Mouse (Mus musculus): ENCODE results near the gene Poln. TPM values are rescaled to one million over a fixed set of nuclear protein-coding genes. Genes with fewer than 3 reads are reported as not detected.

Gene Poln
- polyA plus RNA-seq, 1 experiment: not detected

DNA sequence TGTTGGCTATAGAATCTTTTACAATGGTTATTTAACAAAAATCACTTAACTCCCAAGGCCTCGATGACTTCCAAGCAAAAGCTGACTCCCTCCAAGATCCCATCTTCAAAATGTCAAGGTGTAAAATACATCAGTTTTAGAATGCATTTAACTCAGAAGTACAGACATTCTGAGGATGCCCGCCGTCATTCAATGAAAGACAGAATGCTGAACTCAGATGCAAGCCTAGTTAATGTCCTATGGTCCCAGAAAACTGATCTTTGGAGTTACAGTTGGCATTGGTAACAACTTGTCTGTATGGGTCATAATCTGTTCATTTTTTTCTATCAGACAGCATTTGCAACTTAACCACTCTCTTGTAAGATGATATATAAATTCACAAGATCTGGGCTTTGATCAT lies 706 bp upstream of the Poln start:
- WGBS: 73% methylated on average over 3 of the region's 3 CpGs
- TF ChIP-seq POLR2A (IDR thresholded peaks at IDR 0.05; ENCODE audit: insufficient read depth, low read depth, low read length) (no peak), CTCF (IDR thresholded peaks at IDR 0.05; ENCODE audit: insufficient read depth, low read depth, low read length) (no peak)
- peaks cover 8% of the 10 kb centered on the region for H3K4me1 ChIP-seq (ENCODE audit: control insufficient read depth, insufficient read depth, low read length)
- peak overlapping the region; percentile 87; the same call in 1 of the 2 replicates for H3K4me3 ChIP-seq (ENCODE audit: insufficient read depth, low read depth, low read length)
- H3K27ac ChIP-seq (ENCODE audit: insufficient read depth, low read depth, low read length): peak overlapping the region; percentile 84

DNA sequence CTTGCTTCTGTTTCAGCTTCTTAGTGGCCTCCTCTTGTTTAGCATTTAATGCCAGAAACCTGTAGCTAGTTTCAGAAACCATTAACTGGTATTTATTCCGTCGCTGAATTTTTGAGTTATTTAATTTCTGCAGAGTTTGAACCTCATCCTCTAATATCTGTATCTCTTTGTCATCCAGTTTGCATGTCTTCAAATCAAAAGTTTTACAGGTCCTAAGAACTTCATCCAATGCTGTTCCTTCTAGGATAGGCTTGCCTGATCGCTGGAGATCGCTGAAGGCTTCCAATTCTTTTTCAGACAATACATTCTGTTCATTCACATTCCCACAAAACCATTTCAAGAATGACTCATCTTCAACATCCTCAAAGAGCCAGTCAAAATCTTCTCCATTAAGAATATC lies 1.4 kb downstream of the Poln start:
- 78% methylated on average over 4 of the region's 4 CpGs for WGBS
- Histone ChIP-seq H3K4me1 (ENCODE audit: control insufficient read depth, insufficient read depth, low read length) (peaks cover 8% of the 10 kb centered on the region), H3K27ac (ENCODE audit: insufficient read depth, low read depth, low read length) (no peak overlapping the region), H3K4me3 (ENCODE audit: insufficient read depth, low read depth, low read length) (no peak overlapping the region)
- TF ChIP-seq POLR2A (IDR thresholded peaks at IDR 0.05; ENCODE audit: insufficient read depth, low read depth, low read length) (no peak), CTCF (IDR thresholded peaks at IDR 0.05; ENCODE audit: insufficient read depth, low read depth, low read length) (no peak)

DNA sequence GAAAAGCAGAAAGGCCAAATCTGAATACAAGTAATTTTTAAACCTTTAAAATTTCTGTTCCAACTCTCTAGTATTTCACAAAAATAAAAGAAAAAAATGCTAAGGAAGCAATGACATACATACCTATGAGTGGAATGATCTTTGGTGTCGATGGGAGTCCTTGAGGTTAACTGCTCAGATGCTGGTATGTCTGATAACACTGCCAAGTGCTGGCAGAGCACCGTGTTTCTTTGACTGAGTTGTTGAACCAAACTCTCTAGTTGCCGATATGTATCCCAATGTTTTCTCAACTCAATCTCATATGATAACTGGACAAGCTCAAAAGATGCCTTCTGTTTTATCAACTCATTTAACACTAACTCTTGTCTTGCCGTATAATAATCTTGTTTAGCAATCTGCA lies 3.5 kb downstream of the Poln start:
- 55% methylated on average over 4 of the region's 4 CpGs for WGBS
- peaks cover 3% of the 10 kb centered on the region; the same call in 1 of the 2 replicates for H3K4me1 ChIP-seq (ENCODE audit: control insufficient read depth, insufficient read depth, low read length)
- TF ChIP-seq CTCF (IDR thresholded peaks at IDR 0.05; ENCODE audit: insufficient read depth, low read depth, low read length) (no peak), POLR2A (IDR thresholded peaks at IDR 0.05; ENCODE audit: insufficient read depth, low read depth, low read length) (no peak)
- no peak overlapping the region for H3K27ac ChIP-seq (ENCODE audit: insufficient read depth, low read depth, low read length)
- no peak overlapping the region for H3K4me3 ChIP-seq (ENCODE audit: insufficient read depth, low read depth, low read length)

DNA sequence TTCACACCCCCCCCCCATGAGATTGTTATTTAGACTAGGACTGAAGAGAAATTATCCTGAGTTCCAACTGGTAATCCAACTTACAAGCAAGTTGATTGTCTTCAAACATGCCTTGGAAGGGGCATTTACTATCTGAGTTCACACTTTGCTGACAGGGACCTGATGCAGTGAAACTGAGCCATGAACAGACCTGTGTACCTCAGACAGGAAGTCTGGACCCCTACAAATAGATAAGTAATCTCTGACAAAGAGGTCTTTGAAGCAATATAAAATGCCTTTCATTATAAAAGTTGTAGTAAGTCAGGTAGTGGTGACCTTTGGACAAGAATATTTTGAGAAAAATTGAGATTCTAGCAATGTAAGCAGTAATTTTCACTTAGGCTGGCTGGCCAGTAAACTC lies 20.8 kb downstream of the Poln start:
- TF ChIP-seq CTCF (IDR thresholded peaks at IDR 0.05; ENCODE audit: insufficient read depth, low read depth, low read length) (no peak), POLR2A (IDR thresholded peaks at IDR 0.05; ENCODE audit: insufficient read depth, low read depth, low read length) (no peak)

DNA sequence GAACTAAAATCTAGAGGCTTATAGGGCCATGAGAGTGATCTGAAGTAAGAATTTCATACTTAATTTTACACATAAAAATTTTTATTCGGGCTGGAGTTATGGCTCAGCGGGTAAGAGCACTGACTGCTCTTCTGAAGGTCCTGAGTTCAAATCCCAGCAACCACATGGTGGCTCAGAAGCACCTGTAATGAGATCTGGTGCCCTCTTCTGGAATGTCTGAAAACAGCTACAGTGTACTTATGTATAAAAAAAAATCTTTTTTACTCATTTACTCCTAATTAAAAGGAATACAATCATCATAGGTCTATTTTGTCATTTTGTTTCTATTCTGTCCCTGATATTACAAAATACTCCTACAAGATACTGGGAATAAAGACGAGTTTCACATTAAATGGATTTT lies 21.7 kb downstream of the Poln start:
- WGBS: 95% methylated on average over 3 of the region's 3 CpGs
- H3K27ac ChIP-seq (ENCODE audit: insufficient read depth, low read depth, low read length): no peak overlapping the region
- TF ChIP-seq POLR2A (IDR thresholded peaks at IDR 0.05; ENCODE audit: insufficient read depth, low read depth, low read length) (no peak), CTCF (IDR thresholded peaks at IDR 0.05; ENCODE audit: insufficient read depth, low read depth, low read length) (no peak)
- no peak overlapping the region for H3K4me3 ChIP-seq (ENCODE audit: insufficient read depth, low read depth, low read length)
- H3K4me1 ChIP-seq (ENCODE audit: control insufficient read depth, insufficient read depth, low read length): no peaks in the 10 kb centered on the region

More for the DNA sequence above, 20.8 kb downstream of the Poln start:
- Histone ChIP-seq H3K4me1 (ENCODE audit: control insufficient read depth, insufficient read depth, low read length) (no peaks in the 10 kb centered on the region), H3K27ac (ENCODE audit: insufficient read depth, low read depth, low read length) (no peak overlapping the region), H3K4me3 (ENCODE audit: insufficient read depth, low read depth, low read length) (no peak overlapping the region)

DNA sequence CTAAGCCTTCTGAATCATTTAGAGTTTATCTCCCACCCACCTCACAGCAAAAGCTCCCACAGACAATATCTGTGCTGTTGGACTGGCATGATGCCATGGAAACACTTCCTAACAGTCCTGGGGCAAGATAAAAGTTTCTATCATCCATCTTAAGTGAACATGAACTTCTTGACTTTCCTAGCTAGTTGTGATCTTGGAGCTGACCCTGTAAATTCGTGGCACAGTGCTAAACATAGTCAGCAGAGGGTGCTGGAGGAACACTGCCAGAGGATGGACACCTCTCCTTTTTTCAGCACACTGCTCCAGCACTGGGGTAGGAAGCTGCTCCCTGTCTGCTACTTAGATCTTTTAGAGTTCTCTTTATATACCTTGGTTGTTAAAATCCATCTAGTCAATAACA lies 29.5 kb downstream of the Poln start:
- Histone ChIP-seq H3K27ac (ENCODE audit: insufficient read depth, low read depth, low read length) (no peak overlapping the region), H3K4me1 (ENCODE audit: control insufficient read depth, insufficient read depth, low read length) (no peaks in the 10 kb centered on the region), H3K4me3 (ENCODE audit: insufficient read depth, low read depth, low read length) (no peak overlapping the region)
- 13% methylated on average over 1 of the region's 1 CpGs for WGBS
- TF ChIP-seq POLR2A (IDR thresholded peaks at IDR 0.05; ENCODE audit: insufficient read depth, low read depth, low read length) (no peak), CTCF (IDR thresholded peaks at IDR 0.05; ENCODE audit: insufficient read depth, low read depth, low read length) (no peak)

DNA sequence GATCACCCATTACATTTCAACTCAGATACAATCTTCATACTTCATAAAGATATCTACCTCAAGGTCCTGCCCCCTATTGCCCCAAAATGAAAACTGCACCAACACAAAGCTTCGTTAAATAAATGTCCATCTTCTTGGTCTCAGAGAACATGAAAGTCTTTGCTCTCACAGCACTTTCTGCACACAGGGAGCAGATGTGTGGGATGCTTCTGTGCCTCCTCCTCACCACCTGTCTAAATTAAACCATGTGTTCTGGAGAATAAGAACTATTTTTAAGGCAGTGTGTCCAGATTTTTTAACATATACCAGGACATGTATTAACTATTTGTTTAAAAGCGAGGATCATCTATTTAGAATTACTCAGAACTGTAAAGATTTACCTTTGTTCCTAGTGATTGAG lies 36.5 kb downstream of the Poln start:
- TF ChIP-seq POLR2A (IDR thresholded peaks at IDR 0.05; ENCODE audit: insufficient read depth, low read depth, low read length): no peak
- Histone ChIP-seq H3K4me3 (ENCODE audit: insufficient read depth, low read depth, low read length) (no peak overlapping the region), H3K4me1 (ENCODE audit: control insufficient read depth, insufficient read depth, low read length) (no peaks in the 10 kb centered on the region), H3K27ac (ENCODE audit: insufficient read depth, low read depth, low read length) (no peak overlapping the region)
- WGBS: 74% methylated on average over 2 of the region's 2 CpGs

DNA sequence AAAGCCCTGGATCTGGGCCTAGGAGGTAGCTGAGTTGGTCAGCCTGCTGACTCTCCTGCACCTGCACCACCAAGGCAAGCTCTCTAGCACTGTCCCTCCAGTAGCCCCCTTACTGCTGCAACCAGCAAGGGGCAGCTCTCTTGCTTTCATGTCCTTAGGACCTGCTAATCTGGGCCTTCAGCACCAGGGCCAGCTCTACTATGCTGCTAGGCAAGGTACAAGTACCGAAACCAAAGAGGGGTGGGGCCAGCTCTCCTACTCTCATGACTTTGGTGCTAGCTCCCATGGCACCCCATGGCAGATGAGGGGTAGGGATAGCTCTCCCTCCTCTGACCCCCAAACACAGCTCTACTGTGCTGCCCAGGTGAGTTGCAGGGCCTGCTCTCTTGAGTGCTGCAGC lies 45.1 kb downstream of the Poln start:
- no peak overlapping the region for H3K4me3 ChIP-seq (ENCODE audit: insufficient read depth, low read depth, low read length)
- H3K4me1 ChIP-seq (ENCODE audit: control insufficient read depth, insufficient read depth, low read length): no peaks in the 10 kb centered on the region
- H3K27ac ChIP-seq (ENCODE audit: insufficient read depth, low read depth, low read length): no peak overlapping the region
- 67% methylated on average over 1 of the region's 1 CpGs for WGBS
- no peak for TF ChIP-seq POLR2A (IDR thresholded peaks at IDR 0.05; ENCODE audit: insufficient read depth, low read depth, low read length)
- TF ChIP-seq CTCF (IDR thresholded peaks at IDR 0.05; ENCODE audit: insufficient read depth, low read depth, low read length): no peak

DNA sequence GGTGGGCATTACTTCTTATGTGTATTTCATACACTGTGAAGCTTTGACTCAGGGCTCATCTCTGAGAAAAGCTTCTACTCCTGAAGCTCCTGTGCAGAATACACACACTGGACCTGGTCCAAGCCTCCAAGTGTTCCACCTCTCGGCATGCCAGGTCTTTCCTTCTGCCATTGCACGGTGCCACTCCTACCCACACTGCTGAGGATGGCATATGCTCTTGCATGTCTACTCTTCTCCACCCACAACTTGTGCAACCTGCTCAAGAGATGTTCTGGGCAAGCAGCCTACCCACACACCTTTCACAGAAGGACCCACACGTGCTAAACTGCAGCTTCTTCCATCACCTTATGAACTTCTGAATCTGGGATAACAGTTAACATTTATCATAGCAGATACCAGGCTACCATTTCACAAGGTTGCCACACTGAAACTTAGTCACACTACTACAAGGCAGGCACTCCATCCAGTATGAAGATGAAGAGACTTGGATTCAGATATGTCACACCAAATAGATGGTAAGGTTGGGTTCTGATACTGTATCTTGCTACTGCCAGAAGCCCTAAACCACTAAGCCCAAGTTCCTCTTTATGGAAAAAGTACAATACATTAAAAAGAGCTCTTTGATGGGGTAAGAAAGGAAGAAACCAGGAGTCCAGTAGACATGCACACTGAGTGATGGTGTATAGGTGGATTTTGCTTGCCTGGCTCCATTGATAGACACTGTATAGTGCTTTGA lies 50.0 kb downstream of the Poln start:
- Histone ChIP-seq H3K4me1 (ENCODE audit: control insufficient read depth, insufficient read depth, low read length) (no peaks in the 10 kb centered on the region), H3K4me3 (ENCODE audit: insufficient read depth, low read depth, low read length) (no peak overlapping the region), H3K27ac (ENCODE audit: insufficient read depth, low read depth, low read length) (no peak overlapping the region)
- WGBS: 81% methylated on average over 3 of the region's 3 CpGs
- TF ChIP-seq POLR2A (IDR thresholded peaks at IDR 0.05; ENCODE audit: insufficient read depth, low read depth, low read length) (no peak), CTCF (IDR thresholded peaks at IDR 0.05; ENCODE audit: insufficient read depth, low read depth, low read length) (no peak)

DNA sequence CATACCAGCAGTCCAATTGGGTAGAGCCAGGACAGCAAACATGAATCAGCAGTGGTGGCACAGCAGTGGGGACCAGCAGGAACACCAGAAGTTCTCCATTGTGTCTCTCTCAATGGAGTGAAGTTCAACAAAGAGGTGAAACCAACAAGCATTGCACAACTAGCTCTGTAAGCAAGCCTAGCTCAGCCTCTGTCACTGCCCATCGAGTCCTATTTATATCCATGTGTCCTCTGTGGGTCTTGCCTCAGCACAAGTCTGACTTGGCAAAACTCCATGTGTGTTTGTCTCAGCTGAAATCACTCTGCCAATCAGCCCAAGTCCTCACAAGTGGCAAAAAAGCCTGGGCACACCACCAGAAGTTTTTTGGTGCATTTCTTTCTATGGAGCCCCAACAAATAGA lies 63.6 kb downstream of the Poln start:
- WGBS: 34% methylated on average over 1 of the region's 1 CpGs

More for the DNA sequence above, 63.6 kb downstream of the Poln start:
- Histone ChIP-seq H3K4me1 (ENCODE audit: control insufficient read depth, insufficient read depth, low read length) (no peaks in the 10 kb centered on the region), H3K4me3 (ENCODE audit: insufficient read depth, low read depth, low read length) (no peak overlapping the region), H3K27ac (ENCODE audit: insufficient read depth, low read depth, low read length) (no peak overlapping the region)
- TF ChIP-seq CTCF (IDR thresholded peaks at IDR 0.05; ENCODE audit: insufficient read depth, low read depth, low read length): no peak
- no peak for TF ChIP-seq POLR2A (IDR thresholded peaks at IDR 0.05; ENCODE audit: insufficient read depth, low read depth, low read length)
